Mouse (Mus musculus) gastrocnemius, adult 2 months (tissue): ENCODE data around the gene Sntb2. TPM values are rescaled to one million over a fixed set of nuclear protein-coding genes. Genes with fewer than 3 reads are reported as not detected.
A peak's percentile ranks its signal among the peaks of the same experiment; 100 is the strongest.
"Not testable (repeated sequence)": the region's sequence is repeated elsewhere in the genome, so short reads cannot be mapped to it uniquely, and the experiment has no call there.

ENCODE experiments used
- DNase-seq: peaks from one replicate; pipeline ENCODE4 v3.0.0; 2022
- H3K27ac ChIP-seq: fragments of 200-600 bp; 2 replicates; pipeline ENCODE4 v1.8.1; 2022; ENCODE audit warnings: mild to moderate bottlenecking
- H3K4me3 ChIP-seq: fragments of 200-600 bp; 2 replicates; pipeline ENCODE4 v1.8.1; 2022; ENCODE audit warnings: mild to moderate bottlenecking, moderate library complexity
- CTCF ChIP-seq: fragments of 200-600 bp; IDR thresholded peaks from 2 replicates; pipeline ENCODE4 v1.8.1; 2022; ENCODE audit warnings: antibody characterized with exemption, mild to moderate bottlenecking, moderate library complexity
- intact Hi-C: fragments of 180-260 bp; cut with DNase I; formaldehyde crosslinking; loops from one replicate; pipeline ENCODE4 v1.15.1; 2025
- total RNA-seq, 2 experiments: library from RNA; stranded (reverse); gene quantifications; 2 replicates each; pipeline ENCODE4 v1.2.3; 2021

Sntb2 gene
- total RNA-seq, 2 experiments from 2014 or later, result 3.5 to 5.1 TPM

GRCm38 (mm10) chr8:106985951-106986350 is 50.4 kb downstream of the Sntb2 start:
- intact Hi-C loops, result no loop called here
- TF ChIP-seq CTCF, result no peak
- H3K27ac ChIP-seq, result no peak overlapping the region
- no peak overlapping the region for H3K4me3 ChIP-seq
- DNase-seq, result no peak

- H3K27ac ChIP-seq, result peak overlapping the region; percentile 61
- H3K4me3 ChIP-seq, result no peak overlapping the region
- no peak for TF ChIP-seq CTCF
- intact Hi-C loops, result no loop called here
- no peak for DNase-seq
These were observed 52.0 kb downstream of the Sntb2 start for GRCm38 (mm10) chr8:106987557-106987956.

GRCm38 (mm10) chr8:106991393-106991792 is 55.8 kb downstream of the Sntb2 start:
- no peak for DNase-seq
- H3K4me3 ChIP-seq, result no peak overlapping the region
- no peak for TF ChIP-seq CTCF
- intact Hi-C loops, result no loop called here
- H3K27ac ChIP-seq, result no peak overlapping the region

- intact Hi-C loops, DNase-seq, H3K4me3 ChIP-seq, H3K27ac ChIP-seq: not testable (repeated sequence)
- TF ChIP-seq CTCF, result peak; percentile 31; the same call in 1 of the 2 replicates
These were observed 60.8 kb downstream of the Sntb2 start for GRCm38 (mm10) chr8:106996339-106996738.

- DNase-seq, result no peak
- no peak overlapping the region for H3K27ac ChIP-seq
- no peak for TF ChIP-seq CTCF
- intact Hi-C loops, result no loop called here
- H3K4me3 ChIP-seq, result no peak overlapping the region
These were observed 61.9 kb downstream of the Sntb2 start for GRCm38 (mm10) chr8:106997416-106997815.

GRCm38 (mm10) chr8:106999068-106999467 is 63.5 kb downstream of the Sntb2 start:
- TF ChIP-seq CTCF, result no peak
- intact Hi-C loops, result no loop called here
- Histone ChIP-seq H3K27ac (peak overlapping the region; percentile 62), H3K4me3 (no peak overlapping the region)
- peak; percentile 61 for DNase-seq

- TF ChIP-seq CTCF, result no peak
- DNase-seq, result peak; percentile 91
- peak overlapping the region; percentile 32; the same call in 1 of the 2 replicates for H3K4me3 ChIP-seq
- no peak overlapping the region for H3K27ac ChIP-seq
- intact Hi-C loops, result loop anchor here (1.0 to 5.0 kb wide), 3 partner anchors 75 to 304 kb away; no protein-coding TSS in a partner anchor
These were observed 67.0 kb downstream of the Sntb2 start for GRCm38 (mm10) chr8:107002532-107002931.

GRCm38 (mm10) chr8:107007795-107008194 is 72.2 kb downstream of the Sntb2 start:
- Histone ChIP-seq H3K27ac (no peak overlapping the region), H3K4me3 (no peak overlapping the region)
- DNase-seq, result no peak
- intact Hi-C loops, result no loop called here
- TF ChIP-seq CTCF, result no peak

- no peak for DNase-seq
- no peak for TF ChIP-seq CTCF
- H3K27ac ChIP-seq, result no peak overlapping the region
These were observed 77.1 kb downstream of the Sntb2 start for GRCm38 (mm10) chr8:107012666-107013065.

GRCm38 (mm10) chr8:107014915-107015314 is 79.4 kb downstream of the Sntb2 start:
- intact Hi-C loops, result no loop called here
- no peak for DNase-seq
- Histone ChIP-seq H3K4me3 (no peak overlapping the region), H3K27ac (no peak overlapping the region)
- TF ChIP-seq CTCF, result no peak

More at GRCm38 (mm10) chr8:107012666-107013065, 77.1 kb downstream of the Sntb2 start:
- H3K4me3 ChIP-seq, result no peak overlapping the region
- intact Hi-C loops, result no loop called here

GRCm38 (mm10) chr8:107023479-107023878 is 87.9 kb downstream of the Sntb2 start:
- TF ChIP-seq CTCF, result no peak
- Histone ChIP-seq H3K4me3 (no peak overlapping the region), H3K27ac (no peak overlapping the region)
- no peak for DNase-seq
- intact Hi-C loops, result no loop called here

GRCm38 (mm10) chr8:107029310-107029709 is 93.8 kb downstream of the Sntb2 start:
- Histone ChIP-seq H3K4me3 (no peak overlapping the region), H3K27ac (no peak overlapping the region)
- intact Hi-C loops, result no loop called here
- no peak for TF ChIP-seq CTCF
- no peak for DNase-seq

GRCm38 (mm10) chr8:107030058-107030457 is 94.5 kb downstream of the Sntb2 start:
- H3K27ac ChIP-seq, result 0 out of 2 replicates have a peak overlapping the region, but pooled peaks have one; percentile 92
- intact Hi-C loops, result no loop called here
- DNase-seq, result no peak
- no peak for TF ChIP-seq CTCF
- H3K4me3 ChIP-seq, result no peak overlapping the region
